In the genomic region with DNA sequence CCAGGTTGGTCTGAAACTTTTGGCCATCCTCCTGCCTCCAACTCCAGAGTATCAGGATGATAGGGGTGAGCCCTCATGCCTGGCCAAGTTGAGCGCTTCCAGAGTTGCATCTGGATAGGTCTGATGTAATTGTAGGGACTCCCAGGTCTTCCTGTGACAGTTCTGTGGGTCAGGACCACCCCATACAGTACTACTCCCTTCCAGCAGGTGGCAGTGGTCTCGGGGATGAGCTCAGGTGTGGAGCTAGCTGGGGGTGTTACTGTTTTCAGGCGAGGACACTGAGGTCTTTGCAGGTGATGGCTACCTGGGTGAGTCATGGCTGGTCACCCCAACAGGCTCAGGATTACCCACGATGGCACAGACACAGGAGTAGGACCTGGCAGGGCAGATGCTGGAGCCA, we compare ENCODE assay signal across 11 mouse cellular contexts. TPM values are rescaled to one million over a fixed set of nuclear protein-coding genes. Genes with fewer than 3 reads are reported as not detected.
DNase-seq lines count a peak whose midpoint lies in the region; ATAC-seq and TF ChIP-seq lines count a peak whose summit lies in the region.
"Had no signal": no experiment of that assay in that cellular context is flagged by ENCODE, and none has a peak within 500 bp of the region (broad histone marks: within the 10 kb centered on the region; RNA-seq: fewer than 3 reads in every experiment).

No protein-coding gene starts in this region.

- no peaks in the 10 kb centered on the region for H3K9me3 ChIP-seq in hindbrain, embryonic 11.5 days (ENCODE audit: control insufficient read depth, low read length)
- H3K9me3 ChIP-seq in hindbrain, embryonic 12.5 days (replicated peaks): no peaks in the 10 kb centered on the region
- H3K9me3 ChIP-seq: embryonic facial prominence, embryonic 15.5 days; liver, embryonic 13.5 days had no signal

- no peaks in the 10 kb centered on the region for H3K36me3 ChIP-seq in hindbrain, embryonic 11.5 days (ENCODE audit: control insufficient read depth, insufficient read depth, low read length)
- no peaks in the 10 kb centered on the region for H3K36me3 ChIP-seq in hindbrain, embryonic 12.5 days
- H3K36me3 ChIP-seq: embryonic facial prominence, embryonic 15.5 days; liver, embryonic 13.5 days had no signal

- TF ChIP-seq POLR2A in embryonic fibroblast, embryonic 13.5 days (IDR thresholded peaks at IDR 0.05; ENCODE audit: low read depth, low read length): no peak

- no peak overlapping the region for H3K4me3 ChIP-seq in hindbrain, embryonic 11.5 days (ENCODE audit: low read depth, low read length)
- H3K4me3 ChIP-seq in hindbrain, embryonic 12.5 days: no peak overlapping the region
- no peak overlapping the region for H3K4me3 ChIP-seq in embryonic fibroblast, embryonic 13.5 days (ENCODE audit: insufficient read depth, low read length)
- H3K4me3 ChIP-seq: embryonic facial prominence, embryonic 15.5 days; liver, embryonic 13.5 days had no signal

- WGBS in hindbrain, embryonic 11.5 days: 28% methylated on average over 4 of the region's 4 CpGs
- WGBS in hindbrain, embryonic 12.5 days: 28% methylated on average over 4 of the region's 4 CpGs

- peaks cover 3% of the 10 kb centered on the region for H3K27me3 ChIP-seq in hindbrain, embryonic 11.5 days (ENCODE audit: control insufficient read depth, insufficient read depth, low read length)
- peaks cover 39% of the 10 kb centered on the region for H3K27me3 ChIP-seq in hindbrain, embryonic 12.5 days

- DNase-seq in hindbrain, embryonic 11.5 days (ENCODE audit: low spot score): peak; percentile 54
- DNase-seq in B cell, adult 2 months: peak; percentile 56
- DNase-seq in NIH3T3 (ENCODE audit: low read depth): peak; percentile 41
- DNase-seq in lung, postnatal 36 days: peak; percentile 57
- DNase-seq in ovary, postnatal 36 days (ENCODE audit: low spot score): no peak
- no peak for DNase-seq in right cerebral cortex, adult 18-20 months
- DNase-seq: liver, embryonic 13.5 days had no signal

- ATAC-seq in hindbrain, embryonic 11.5 days (ENCODE audit: low FRiP score): no peak
- no peak for ATAC-seq in hindbrain, embryonic 12.5 days (ENCODE audit: low FRiP score)

- no peak overlapping the region for H3K4me2 ChIP-seq in hindbrain, embryonic 11.5 days (replicated peaks; ENCODE audit: low read depth, low read length)
- H3K4me2 ChIP-seq in hindbrain, embryonic 12.5 days (replicated peaks): no peak overlapping the region
- H3K4me2 ChIP-seq: embryonic facial prominence, embryonic 15.5 days; liver, embryonic 13.5 days had no signal

- peak; percentile 70; the same call in 1 of the 2 replicates for TF ChIP-seq CTCF in embryonic fibroblast, embryonic 13.5 days (IDR thresholded peaks at IDR 0.05; ENCODE audit: borderline replicate concordance, insufficient read depth, low read length)

- H3K27ac ChIP-seq in hindbrain, embryonic 11.5 days (ENCODE audit: low read depth, low read length): no peak overlapping the region
- H3K27ac ChIP-seq in hindbrain, embryonic 12.5 days: no peak overlapping the region
- H3K27ac ChIP-seq in embryonic fibroblast, embryonic 13.5 days (ENCODE audit: insufficient read depth, low read length): no peak overlapping the region
- H3K27ac ChIP-seq: embryonic facial prominence, embryonic 15.5 days; liver, embryonic 13.5 days had no signal

- no peak overlapping the region for H3K9ac ChIP-seq in hindbrain, embryonic 11.5 days (ENCODE audit: low read depth, low read length)
- no peak overlapping the region for H3K9ac ChIP-seq in hindbrain, embryonic 12.5 days
- H3K9ac ChIP-seq: embryonic facial prominence, embryonic 15.5 days; liver, embryonic 13.5 days had no signal

- no peaks in the 10 kb centered on the region for H3K4me1 ChIP-seq in hindbrain, embryonic 11.5 days (replicated peaks; ENCODE audit: control insufficient read depth, insufficient read depth, low read length)
- no peaks in the 10 kb centered on the region for H3K4me1 ChIP-seq in hindbrain, embryonic 12.5 days
- no peaks in the 10 kb centered on the region for H3K4me1 ChIP-seq in embryonic fibroblast, embryonic 13.5 days (ENCODE audit: control insufficient read depth, insufficient read depth, low read length)
- H3K4me1 ChIP-seq: embryonic facial prominence, embryonic 15.5 days; liver, embryonic 13.5 days had no signal

RNA-seq across cellular contexts. Expression of gene Fgf4, which starts 1.0 kb away (rescaled TPM):
- 0.04 TPM in 1 of 2 replicates, not detected in the other for polyA plus RNA-seq in hindbrain, embryonic 11.5 days (2014; fragmentation: Nextera tagmentation; extraction: Ambion mirVana)
- 0.13 and 0.46 TPM in 2 replicates for polyA plus RNA-seq in hindbrain, embryonic 12.5 days (2016; fragmentation: Nextera tagmentation; extraction: Ambion mirVana)
- polyA plus RNA-seq in embryonic fibroblast, embryonic 13.5 days (2011; ENCODE audit: insufficient read length, low read depth, missing spikeins): not detected in 2 replicates
- polyA plus RNA-seq: liver, embryonic 13.5 days had no signal

RNA-seq across cellular contexts. Expression of gene Fgf3, which starts 8.3 kb away (rescaled TPM):
- 0.59 and 1.1 TPM in 2 replicates for polyA plus RNA-seq in hindbrain, embryonic 11.5 days (2014; fragmentation: Nextera tagmentation; extraction: Ambion mirVana)
- polyA plus RNA-seq in hindbrain, embryonic 12.5 days (2016; fragmentation: Nextera tagmentation; extraction: Ambion mirVana): 1.9 and 2.1 TPM in 2 replicates
- not detected in 2 replicates for polyA plus RNA-seq in embryonic fibroblast, embryonic 13.5 days (2011; ENCODE audit: insufficient read length, low read depth, missing spikeins)
- polyA plus RNA-seq: stomach, embryonic 16.5 days had no signal

RNA-seq across cellular contexts. Expression of gene Fgf15, which starts 50.2 kb away (rescaled TPM):
- polyA plus RNA-seq in hindbrain, embryonic 11.5 days (2014; fragmentation: Nextera tagmentation; extraction: Ambion mirVana): 60.2 and 68.2 TPM in 2 replicates
- polyA plus RNA-seq in hindbrain, embryonic 12.5 days (2016; fragmentation: Nextera tagmentation; extraction: Ambion mirVana): 62.0 and 66.7 TPM in 2 replicates
- not detected in 2 replicates for polyA plus RNA-seq in embryonic fibroblast, embryonic 13.5 days (2011; ENCODE audit: insufficient read length, low read depth, missing spikeins)
- polyA plus RNA-seq: stomach, embryonic 16.5 days had no signal

Comparison
In these comparisons a context has a peak if more than half of its experiments do, and no peak if none do; other contexts are left out.
1. DNase-seq: peak in hindbrain, embryonic 11.5 days (single experiment), B cell, adult 2 months (2 of 2), NIH3T3 (single experiment) and lung, postnatal 36 days (single experiment); none in ovary, postnatal 36 days (single experiment) and right cerebral cortex, adult 18-20 months (single experiment).
2. RNA of gene Fgf15, which starts 50.2 kb away (polyA plus RNA-seq): 60.2 to 68.2 TPM in hindbrain, embryonic 11.5 days and 62.0 to 66.7 TPM in hindbrain, embryonic 12.5 days; not detected in embryonic fibroblast, embryonic 13.5 days; every median in the first group is over 10 times any median in the second.